In genomic region chr3:97830122-97830521, GRCm38 (mm10) we compare ENCODE assay signal across 21 mouse cellular contexts. TPM values are rescaled to one million over a fixed set of nuclear protein-coding genes. Genes with fewer than 3 reads are reported as not detected.
DNase-seq lines count a peak whose midpoint lies in the region; ATAC-seq and TF ChIP-seq lines count a peak whose summit lies in the region.
"Had no signal": no experiment of that assay in that cellular context is flagged by ENCODE, and none has a peak within 500 bp of the region (broad histone marks: within the 10 kb centered on the region; RNA-seq: fewer than 3 reads in every experiment).

No protein-coding gene starts in this region.

- H3K9ac ChIP-seq in hindbrain, embryonic 14.5 days: no peak overlapping the region
- H3K9ac ChIP-seq: forebrain, embryonic 12.5 days; liver, postnatal 0 days; midbrain, embryonic 13.5 days; stomach, embryonic 15.5 days had no signal

- WGBS in cerebellum, adult 2 months: 12% methylated on average over 2 of the region's 2 CpGs
- WGBS in hindbrain, embryonic 14.5 days: 16% methylated on average over 2 of the region's 2 CpGs

- no peaks in the 10 kb centered on the region for H3K9me3 ChIP-seq in hindbrain, embryonic 14.5 days (ENCODE audit: control insufficient read depth, low read length)
- H3K9me3 ChIP-seq: forebrain, embryonic 12.5 days; G1E; midbrain, embryonic 13.5 days; stomach, embryonic 15.5 days had no signal

- no peak overlapping the region for H3K4me2 ChIP-seq in hindbrain, embryonic 14.5 days (replicated peaks)
- H3K4me2 ChIP-seq: forebrain, embryonic 12.5 days; midbrain, embryonic 13.5 days; stomach, embryonic 15.5 days had no signal

- H3K36me3 ChIP-seq in hindbrain, embryonic 14.5 days (replicated peaks; ENCODE audit: control insufficient read depth, insufficient read depth): no peaks in the 10 kb centered on the region
- H3K36me3 ChIP-seq: forebrain, embryonic 12.5 days; G1E; midbrain, embryonic 13.5 days; stomach, embryonic 15.5 days had no signal

- H3K27me3 ChIP-seq in cerebellum, adult 2 months (ENCODE audit: control insufficient read depth, insufficient read depth, low read length): no peaks in the 10 kb centered on the region
- H3K27me3 ChIP-seq in hindbrain, embryonic 14.5 days (ENCODE audit: control insufficient read depth, insufficient read depth, low read length): 0 out of 2 replicates have a peak, but pooled peaks cover 8% of the 10 kb centered on the region
- H3K27me3 ChIP-seq: stomach, embryonic 15.5 days had no signal

- TF ChIP-seq POLR2A in cerebellum, adult 2 months (IDR thresholded peaks at IDR 0.05; ENCODE audit: borderline replicate concordance, insufficient read depth, low read length): no peak

- peak; percentile 27; the same call in 1 of the 2 replicates for ATAC-seq in hindbrain, embryonic 14.5 days (ENCODE audit: low FRiP score)
- ATAC-seq: activated CD4-positive, CD25-positive, alpha-beta regulatory T cell, adult 4 months; intestine, embryonic 16.5 days; liver, postnatal 0 days; midbrain, embryonic 13.5 days had no signal

- DNase-seq in cerebellum, postnatal 10 days: peak; percentile 41 to 52
- DNase-seq in cerebellum, adult 2 months: no peak
- DNase-seq in layer of hippocampus, adult 2 months (ENCODE audit: low spot score in 2 of 2): no peak
- no peak for DNase-seq in layer of hippocampus, postnatal 25 days (ENCODE audit: extremely low spot score in 1 of 2, low spot score in 1 of 2)
- peak; percentile 51 for DNase-seq in hindbrain, embryonic 14.5 days (ENCODE audit: low spot score)
- peak; percentile 74 for DNase-seq in retina, embryonic 14.5 days (ENCODE audit: low spot score)
- DNase-seq in adrenal gland, postnatal 25 days: no peak
- DNase-seq in natural killer cell, adult 2 months (ENCODE audit: low spot score in 2 of 2): no peak
- DNase-seq: adrenal gland, postnatal 10 days; cerebellum, adult 11 months; cerebellum, postnatal 25 days; layer of hippocampus, postnatal 36 days; liver, postnatal 0 days; lung, postnatal 14 days; right cerebral cortex, postnatal 25 days had no signal

- no peak overlapping the region for H3K4me3 ChIP-seq in cerebellum, adult 2 months (replicated peaks; ENCODE audit: insufficient read depth, low read depth, low read length)
- no peak overlapping the region for H3K4me3 ChIP-seq in layer of hippocampus, adult 2 months
- no peak overlapping the region for H3K4me3 ChIP-seq in hindbrain, embryonic 14.5 days (replicated peaks; ENCODE audit: low read length)
- H3K4me3 ChIP-seq: forebrain, embryonic 12.5 days; midbrain, embryonic 13.5 days; stomach, embryonic 15.5 days had no signal

- no peak for TF ChIP-seq CTCF in cerebellum, adult 2 months (IDR thresholded peaks at IDR 0.05; ENCODE audit: borderline replicate concordance, insufficient read depth, low read depth, low read length)
- no peak for TF ChIP-seq CTCF in layer of hippocampus, adult 2 months (conservative IDR thresholded peaks at IDR 0.05)

- H3K27ac ChIP-seq in cerebellum, adult 2 months (ENCODE audit: insufficient read depth, low read length): no peak overlapping the region
- H3K27ac ChIP-seq in layer of hippocampus, adult 2 months: peak overlapping the region; percentile 51; the same call in 1 of the 2 replicates
- H3K27ac ChIP-seq in hindbrain, embryonic 14.5 days: no peak overlapping the region
- H3K27ac ChIP-seq: forebrain, embryonic 12.5 days; midbrain, embryonic 13.5 days; stomach, embryonic 15.5 days had no signal

- H3K4me1 ChIP-seq in cerebellum, adult 2 months (ENCODE audit: control insufficient read depth, insufficient read depth, low read length): peaks cover 20% of the 10 kb centered on the region
- no peaks in the 10 kb centered on the region for H3K4me1 ChIP-seq in hindbrain, embryonic 14.5 days (replicated peaks; ENCODE audit: control insufficient read depth, insufficient read depth, low read length)

RNA-seq across cellular contexts. Expression of gene Pde4dip, which starts 58.4 kb away (rescaled TPM):
- 88.6 and 93.9 TPM in 2 replicates for polyA plus RNA-seq in cerebellum, adult 2 months (2012; rRNA removed)
- 100 to 1,000 TPM; 232 to 246 TPM for total RNA-seq in layer of hippocampus, adult 2 months (2021)
- 100 to 1,000 TPM; 219 to 249 TPM for total RNA-seq in layer of hippocampus, postnatal 25 days (2021)
- polyA plus RNA-seq in hindbrain, embryonic 14.5 days (2014; fragmentation: Nextera tagmentation; extraction: Ambion mirVana): 76.6 and 84.5 TPM in 2 replicates
- 21.6 and 23.6 TPM in 2 replicates for total RNA-seq in adrenal gland, postnatal 25 days (2021)

Comparison
In these comparisons a context has a peak if more than half of its experiments do, and no peak if none do; other contexts are left out.
1. DNase-seq: peak in cerebellum, postnatal 10 days (2 of 2), hindbrain, embryonic 14.5 days (single experiment) and retina, embryonic 14.5 days (single experiment); none in cerebellum, adult 2 months (0 of 2), layer of hippocampus, adult 2 months (0 of 2), layer of hippocampus, postnatal 25 days (0 of 2), adrenal gland, postnatal 25 days (single experiment) and natural killer cell, adult 2 months (0 of 2).